Mouse (Mus musculus): ENCODE results near the gene Cyp2j6. TPM values are rescaled to one million over a fixed set of nuclear protein-coding genes. Genes with fewer than 3 reads are reported as not detected.

Gene Cyp2j6
- polyA plus RNA-seq, 1 experiment from 2014 or later, result 5.2 TPM

Other genes with a start within 250 kb of the Cyp2j6 start
- not detected in 2 replicates for gene Cyp2j11, start 205.0 kb downstream of the Cyp2j6 start, polyA plus RNA-seq (2014; fragmentation: Nextera tagmentation; extraction: Ambion mirVana)
- gene Cyp2j8, start 46.3 kb downstream of the Cyp2j6 start, polyA plus RNA-seq (2014; fragmentation: Nextera tagmentation; extraction: Ambion mirVana), result not detected in 2 replicates
- 0.68 and 0.86 TPM in 2 replicates for gene Cyp2j9, start 37.9 kb upstream of the Cyp2j6 start, polyA plus RNA-seq (2014; fragmentation: Nextera tagmentation; extraction: Ambion mirVana)
- gene Cyp2j5, start 110.5 kb upstream of the Cyp2j6 start, polyA plus RNA-seq (2014; fragmentation: Nextera tagmentation; extraction: Ambion mirVana), result not detected in 2 replicates
- 0.07 and 0.17 TPM in 2 replicates for gene Gm12695, start 231.5 kb upstream of the Cyp2j6 start, polyA plus RNA-seq (2014; fragmentation: Nextera tagmentation; extraction: Ambion mirVana)

All from hindbrain, embryonic 11.5 days (tissue).